Mouse (Mus musculus): ENCODE data around the gene Cstad. TPM values are rescaled to one million over a fixed set of nuclear protein-coding genes. Genes with fewer than 3 reads are reported as not detected.

The Cstad gene
- total and polyA plus RNA-seq, 2 experiments from 2014 or later = 0.55 to 0.64 TPM

GRCm38 (mm10) chr2:30573522-30573921 is 21.3 kb upstream of the Cstad start:
- Histone ChIP-seq H3K9ac (replicated peaks; ENCODE audit: low read length, poor library complexity, severe bottlenecking) (no peak overlapping the region), H3K4me3 (ENCODE audit: low read depth, low read length) (no peak overlapping the region), H3K9me3 (ENCODE audit: low read length) (no peaks in the 10 kb centered on the region), H3K27ac (ENCODE audit: low read depth, low read length) (no peak overlapping the region), H3K4me1 (ENCODE audit: insufficient read depth, low read length) (no peaks in the 10 kb centered on the region), H3K36me3 (ENCODE audit: insufficient read depth, low read length) (no peaks in the 10 kb centered on the region), H3K4me2 (ENCODE audit: low read depth, low read length, poor library complexity, severe bottlenecking) (no peak overlapping the region), H3K27me3 (ENCODE audit: insufficient read depth, low read length) (no peaks in the 10 kb centered on the region)
- WGBS = 85% methylated on average over 4 of the region's 4 CpGs
- ATAC-seq (ENCODE audit: low FRiP score) = no peak
- no peak for DNase-seq (ENCODE audit: low spot score)
- no peak for TF ChIP-seq CTCF (IDR thresholded peaks at IDR 0.05)

- 94% methylated on average over 9 of the region's 9 CpGs for WGBS
- Histone ChIP-seq H3K36me3 (ENCODE audit: insufficient read depth, low read length) (no peaks in the 10 kb centered on the region), H3K27ac (ENCODE audit: low read depth, low read length) (no peak overlapping the region), H3K4me1 (ENCODE audit: insufficient read depth, low read length) (no peaks in the 10 kb centered on the region), H3K27me3 (ENCODE audit: insufficient read depth, low read length) (no peaks in the 10 kb centered on the region), H3K9ac (replicated peaks; ENCODE audit: low read length, poor library complexity, severe bottlenecking) (no peak overlapping the region), H3K9me3 (ENCODE audit: low read length) (no peaks in the 10 kb centered on the region), H3K4me3 (ENCODE audit: low read depth, low read length) (no peak overlapping the region), H3K4me2 (ENCODE audit: low read depth, low read length, poor library complexity, severe bottlenecking) (no peak overlapping the region)
- no peak for ATAC-seq (ENCODE audit: low FRiP score)
- no peak for TF ChIP-seq CTCF (IDR thresholded peaks at IDR 0.05)
- no peak for DNase-seq (ENCODE audit: low spot score)
Observed at GRCm38 (mm10) chr2:30577010-30577409, 17.8 kb upstream of the Cstad start.

- no peak overlapping the region for H3K27ac ChIP-seq (ENCODE audit: low read depth, low read length)
- DNase-seq (ENCODE audit: low spot score) (no peak), ATAC-seq (ENCODE audit: low FRiP score) (no peak)
- WGBS = 51% methylated on average over 2 of the region's 2 CpGs
- H3K9me3 ChIP-seq (ENCODE audit: low read length) = no peaks in the 10 kb centered on the region
- H3K9ac ChIP-seq (replicated peaks; ENCODE audit: low read length, poor library complexity, severe bottlenecking) = no peak overlapping the region
- H3K36me3 ChIP-seq (ENCODE audit: insufficient read depth, low read length) = no peaks in the 10 kb centered on the region
- no peak for TF ChIP-seq CTCF (IDR thresholded peaks at IDR 0.05)
- no peaks in the 10 kb centered on the region for H3K27me3 ChIP-seq (ENCODE audit: insufficient read depth, low read length)
- H3K4me2 ChIP-seq (ENCODE audit: low read depth, low read length, poor library complexity, severe bottlenecking) = no peak overlapping the region
- no peak overlapping the region for H3K4me3 ChIP-seq (ENCODE audit: low read depth, low read length)
- H3K4me1 ChIP-seq (ENCODE audit: insufficient read depth, low read length) = no peaks in the 10 kb centered on the region
Observed at GRCm38 (mm10) chr2:30578006-30578405, 16.8 kb upstream of the Cstad start.

GRCm38 (mm10) chr2:30587161-30587560 is 7.7 kb upstream of the Cstad start:
- no peak for TF ChIP-seq CTCF (IDR thresholded peaks at IDR 0.05)
- no peaks in the 10 kb centered on the region for H3K36me3 ChIP-seq (ENCODE audit: insufficient read depth, low read length)
- DNase-seq (ENCODE audit: low spot score) (peak; percentile 48), ATAC-seq (ENCODE audit: low FRiP score) (no peak)
- no peaks in the 10 kb centered on the region for H3K9me3 ChIP-seq (ENCODE audit: low read length)
- no peak overlapping the region for H3K27ac ChIP-seq (ENCODE audit: low read depth, low read length)
- no peaks in the 10 kb centered on the region for H3K4me1 ChIP-seq (ENCODE audit: insufficient read depth, low read length)
- no peaks in the 10 kb centered on the region for H3K27me3 ChIP-seq (ENCODE audit: insufficient read depth, low read length)
- H3K4me2 ChIP-seq (ENCODE audit: low read depth, low read length, poor library complexity, severe bottlenecking) = no peak overlapping the region
- H3K9ac ChIP-seq (replicated peaks; ENCODE audit: low read length, poor library complexity, severe bottlenecking) = no peak overlapping the region
- 33% methylated on average over 8 of the region's 8 CpGs for WGBS
- no peak overlapping the region for H3K4me3 ChIP-seq (ENCODE audit: low read depth, low read length)

GRCm38 (mm10) chr2:30587671-30588070 is 7.2 kb upstream of the Cstad start:
- WGBS = 60% methylated on average over 2 of the region's 2 CpGs
- Histone ChIP-seq H3K4me3 (ENCODE audit: low read depth, low read length) (no peak overlapping the region), H3K27ac (ENCODE audit: low read depth, low read length) (no peak overlapping the region), H3K36me3 (ENCODE audit: insufficient read depth, low read length) (no peaks in the 10 kb centered on the region), H3K27me3 (ENCODE audit: insufficient read depth, low read length) (no peaks in the 10 kb centered on the region), H3K4me1 (ENCODE audit: insufficient read depth, low read length) (no peaks in the 10 kb centered on the region), H3K9ac (replicated peaks; ENCODE audit: low read length, poor library complexity, severe bottlenecking) (no peak overlapping the region), H3K4me2 (ENCODE audit: low read depth, low read length, poor library complexity, severe bottlenecking) (no peak overlapping the region), H3K9me3 (ENCODE audit: low read length) (no peaks in the 10 kb centered on the region)
- TF ChIP-seq CTCF (IDR thresholded peaks at IDR 0.05) = no peak
- DNase-seq (ENCODE audit: low spot score) = no peak
- no peak for ATAC-seq (ENCODE audit: low FRiP score)

- Histone ChIP-seq H3K27me3 (ENCODE audit: insufficient read depth, low read length) (no peaks in the 10 kb centered on the region), H3K4me2 (ENCODE audit: low read depth, low read length, poor library complexity, severe bottlenecking) (no peak overlapping the region), H3K4me1 (ENCODE audit: insufficient read depth, low read length) (peaks cover 8% of the 10 kb centered on the region), H3K4me3 (ENCODE audit: low read depth, low read length) (no peak overlapping the region), H3K9ac (replicated peaks; ENCODE audit: low read length, poor library complexity, severe bottlenecking) (no peak overlapping the region), H3K9me3 (ENCODE audit: low read length) (no peaks in the 10 kb centered on the region), H3K27ac (ENCODE audit: low read depth, low read length) (no peak overlapping the region), H3K36me3 (ENCODE audit: insufficient read depth, low read length) (no peaks in the 10 kb centered on the region)
- no peak for TF ChIP-seq CTCF (IDR thresholded peaks at IDR 0.05)
- 76% methylated on average over 4 of the region's 4 CpGs for WGBS
- DNase-seq (ENCODE audit: low spot score) (no peak), ATAC-seq (ENCODE audit: low FRiP score) (no peak)
Observed at GRCm38 (mm10) chr2:30588985-30589511, 5.8 kb upstream of the Cstad start.

All from midbrain, postnatal 0 days (tissue).